Mouse (Mus musculus) CD8-positive naive resting alpha-beta T cell, adult 2 months (primary cell): Measurements from ENCODE around the gene Csrnp1.

ENCODE experiments used
- DNase-seq, 2 experiments: peaks; one replicate each; pipeline ENCODE4 v3.0.0; 2022; ENCODE audit warnings: low read depth in 2 of 2, low spot score in 2 of 2

The Csrnp1 gene

GRCm38 (mm10) chr9:119951388-119951787, 33.1 kb downstream of the Csrnp1 start:
- no peak for DNase-seq

- DNase-seq = no peak
Measured at GRCm38 (mm10) chr9:119950434-119950833, 34.0 kb downstream of the Csrnp1 start.

- no peak for DNase-seq
Measured at GRCm38 (mm10) chr9:119948804-119949203, 35.7 kb downstream of the Csrnp1 start.

DNA sequence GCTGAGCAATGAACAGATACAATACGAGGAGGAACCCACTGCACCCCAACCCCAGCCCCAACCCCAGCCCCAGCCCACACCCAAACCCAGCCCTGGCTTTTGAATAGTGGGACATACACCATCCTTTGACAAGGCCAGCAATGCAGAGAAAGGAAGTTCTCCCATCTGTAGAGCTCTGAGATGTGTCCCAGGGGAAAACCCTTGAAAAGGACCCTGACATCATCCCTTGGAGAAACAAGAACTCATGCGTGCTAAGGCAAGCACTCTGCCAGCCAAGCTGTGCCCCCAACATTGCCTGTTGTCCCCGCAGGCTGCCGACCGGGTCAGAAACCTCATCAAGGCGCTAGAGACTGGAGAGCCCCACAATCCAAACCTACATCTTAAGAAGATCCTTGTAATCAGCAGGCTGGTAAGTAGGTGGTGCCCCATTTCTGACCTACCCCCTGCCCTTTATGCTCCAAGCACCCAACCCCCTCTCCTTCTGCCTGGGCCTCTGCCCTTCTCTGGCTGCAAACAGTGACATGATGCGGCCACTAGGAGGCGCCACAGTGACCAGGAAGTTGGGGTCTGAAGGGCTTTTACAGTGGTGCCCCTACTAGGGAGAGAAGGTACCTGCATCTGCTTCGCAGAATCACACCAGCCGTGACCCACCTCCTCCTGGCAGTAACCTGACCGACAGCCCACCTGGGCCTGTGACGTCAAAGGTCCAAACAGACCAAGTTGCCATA, 39.1 kb downstream of the Csrnp1 start:
- peak; percentile 44 to 57 for DNase-seq

DNA sequence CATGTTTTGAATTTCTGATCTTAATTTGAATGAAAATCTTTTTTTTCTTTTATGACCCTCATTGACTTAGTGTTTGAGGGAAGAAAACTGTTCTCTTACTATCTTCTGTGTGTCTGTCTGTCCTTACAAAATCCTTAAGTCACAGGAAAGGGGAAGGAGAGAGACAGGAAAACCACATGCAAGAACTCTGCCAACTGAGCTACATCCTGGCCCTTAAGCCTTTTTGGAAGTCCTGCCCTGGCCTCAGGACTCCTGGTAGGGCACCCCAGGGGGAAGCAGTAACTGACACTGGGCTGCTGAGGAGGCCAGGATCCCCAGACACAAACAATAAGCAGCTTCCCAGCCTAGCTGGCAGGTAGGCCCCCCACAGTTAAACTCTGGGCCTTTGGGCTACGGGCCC, 41.1 kb downstream of the Csrnp1 start:
- DNase-seq = no peak

- no peak for DNase-seq
Measured at GRCm38 (mm10) chr9:119941861-119942260, 42.6 kb downstream of the Csrnp1 start.

GRCm38 (mm10) chr9:119941407-119941806, 43.1 kb downstream of the Csrnp1 start:
- no peak for DNase-seq

- no peak for DNase-seq
Measured at GRCm38 (mm10) chr9:119939646-119940045, 44.8 kb downstream of the Csrnp1 start.

- DNase-seq = peak; percentile 65
Measured at GRCm38 (mm10) chr9:119938496-119938895, 46.0 kb downstream of the Csrnp1 start.

DNA sequence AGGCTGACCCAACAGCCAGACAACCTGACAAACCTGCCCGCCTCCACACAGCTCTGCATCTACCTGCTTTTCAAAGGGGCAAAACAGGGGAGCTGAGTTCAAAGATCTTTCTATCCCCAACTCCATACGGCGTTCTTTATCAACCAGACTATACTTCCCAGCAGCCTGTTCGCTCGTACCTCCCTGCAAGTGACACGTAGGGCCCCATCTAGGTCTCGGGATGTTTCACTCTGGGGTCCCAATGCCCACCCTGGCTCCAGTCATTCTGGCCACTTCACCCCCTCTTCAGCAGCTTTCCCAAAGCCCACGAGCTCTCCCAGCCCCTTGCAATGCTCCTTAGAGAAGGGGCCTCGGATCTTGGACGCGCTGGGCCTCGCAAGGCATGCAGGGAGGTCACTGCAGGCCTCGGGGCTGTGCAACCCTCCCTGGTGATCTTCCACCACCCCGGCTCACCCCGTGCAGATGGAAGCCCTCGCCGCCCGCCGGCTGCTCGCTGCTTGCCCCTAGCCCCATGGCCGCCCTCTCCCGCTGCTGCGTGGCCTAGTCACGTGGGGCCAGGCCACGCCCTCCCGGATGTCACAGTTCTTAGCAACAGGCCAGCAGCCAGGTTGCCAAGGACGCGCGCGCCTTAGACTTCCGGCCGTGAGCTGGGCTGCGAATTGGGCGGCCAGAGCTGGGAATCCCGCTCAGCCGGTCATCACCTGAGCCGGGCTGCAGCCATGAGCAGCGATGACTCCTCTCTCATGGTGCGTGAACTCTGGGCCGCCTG, 47.3 kb downstream of the Csrnp1 start, which contains the start of the genes Gorasp1 and Ttc21a:
Gene Gorasp1 (minus strand): TSS at position 561 of the 769 bp plus-strand sequence.
Gene Ttc21a (plus strand): TSS at position 602 of the 769 bp plus-strand sequence.
- peak; percentile 64 to 76 for DNase-seq

- no peak for DNase-seq
Measured at GRCm38 (mm10) chr9:119933675-119934074, 50.8 kb downstream of the Csrnp1 start.

- no peak for DNase-seq
Measured at GRCm38 (mm10) chr9:119932358-119932757, 52.1 kb downstream of the Csrnp1 start.

- DNase-seq = no peak
Measured at GRCm38 (mm10) chr9:119926497-119926896, 58.0 kb downstream of the Csrnp1 start.

DNA sequence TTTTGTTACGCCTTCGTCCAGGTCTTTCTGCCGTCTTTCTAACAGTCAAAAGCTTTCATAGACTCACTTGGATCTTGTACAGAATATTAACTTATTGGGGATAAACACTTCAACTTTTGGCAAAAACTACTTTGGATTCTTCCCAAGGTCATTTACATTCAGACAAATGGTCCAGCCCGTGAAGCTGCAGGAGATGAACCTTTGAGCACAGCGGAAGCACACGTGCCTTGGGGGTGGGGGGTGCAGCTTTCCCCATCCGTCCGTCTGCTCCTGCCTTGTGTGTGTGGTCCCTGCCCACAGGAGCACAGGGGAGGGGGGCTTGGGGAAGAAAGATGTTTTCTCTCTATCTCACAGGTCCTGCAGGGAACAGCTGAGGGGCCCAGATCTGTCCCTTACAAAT, 58.7 kb downstream of the Csrnp1 start:
- no peak for DNase-seq

GRCm38 (mm10) chr9:119925120-119925657, 59.3 kb downstream of the Csrnp1 start:
- no peak for DNase-seq

- DNase-seq = no peak
Measured at GRCm38 (mm10) chr9:119923462-119923861, 61.0 kb downstream of the Csrnp1 start.
